Mouse (Mus musculus) CH12F3 (cell line): ENCODE measurements around the gene Slc6a18.

ENCODE experiments used
- in situ Hi-C: fragments of 300-500 bp; cut with MboI; formaldehyde crosslinking; loops from 2 replicates; pipeline ENCODE4 v1.14.3; 2020; ENCODE audit warnings: low sequenced_read_pairs

The Slc6a18 gene

GRCm38 (mm10) chr13:73618406-73618805 is 59.4 kb downstream of the Slc6a18 start:
- in situ Hi-C loops, result no loop called here
